Mouse (Mus musculus) myocyte (in vitro differentiated cells): ENCODE results near the gene Gpr4.

Experiments
- CEBPB ChIP-seq: IDR thresholded peaks from 2 replicates; pipeline ENCODE4 v1.6.1; 2011; ENCODE audit warnings: mild to moderate bottlenecking, moderate library complexity; ENCODE audit not compliant: poor library complexity, insufficient read depth, severe bottlenecking
- E2F4 ChIP-seq: IDR thresholded peaks from one replicate; pipeline ENCODE4 v1.6.1; 2011; ENCODE audit warnings: mild to moderate bottlenecking, control low read depth, moderate library complexity; ENCODE audit not compliant: insufficient read depth
- MAX ChIP-seq: IDR thresholded peaks from one replicate; pipeline ENCODE4 v1.6.1; 2011; ENCODE audit warnings: low read depth, mild to moderate bottlenecking, control low read depth
- MYOD1 ChIP-seq, 3 experiments: IDR thresholded peaks; one replicate each; pipeline ENCODE4 v1.6.1; 2011; ENCODE audit warnings: control low read depth in 2 of 3, low read depth in 2 of 3, mild to moderate bottlenecking in 2 of 3, moderate library complexity in 1 of 3; ENCODE audit not compliant: insufficient read length in 2 of 3, control insufficient read depth in 1 of 3
- MYOG ChIP-seq, 3 experiments: IDR thresholded peaks; one replicate each; pipeline ENCODE4 v1.6.1; 2011; ENCODE audit warnings: control low read depth in 2 of 3, low read depth in 2 of 3, mild to moderate bottlenecking in 2 of 3; ENCODE audit not compliant: insufficient read length in 2 of 3, control insufficient read depth in 1 of 3, insufficient read depth in 1 of 3
- POLR2A ChIP-seq: IDR thresholded peaks from one replicate; pipeline ENCODE4 v1.6.1; 2011; ENCODE audit warnings: low read depth, mild to moderate bottlenecking, control low read depth, moderate library complexity; ENCODE audit not compliant: insufficient read length
- POLR2AphosphoS2 ChIP-seq: IDR thresholded peaks from one replicate; pipeline ENCODE4 v1.6.1; 2011; ENCODE audit warnings: low read depth, control low read depth; ENCODE audit not compliant: insufficient read length
- REST ChIP-seq: IDR thresholded peaks from one replicate; pipeline ENCODE4 v1.6.1; 2011; ENCODE audit warnings: mild to moderate bottlenecking, control low read depth, moderate library complexity; ENCODE audit not compliant: insufficient read depth, insufficient read length
- SRF ChIP-seq: IDR thresholded peaks from one replicate; pipeline ENCODE4 v1.6.1; 2011; ENCODE audit warnings: low read depth; ENCODE audit not compliant: control insufficient read depth, insufficient read length
- TCF12 ChIP-seq: IDR thresholded peaks from one replicate; pipeline ENCODE4 v1.6.1; 2011; ENCODE audit warnings: mild to moderate bottlenecking, control low read depth; ENCODE audit not compliant: poor library complexity, insufficient read depth, severe bottlenecking
- TCF3 ChIP-seq: IDR thresholded peaks from one replicate; pipeline ENCODE4 v1.6.1; 2011; ENCODE audit warnings: low read depth, control low read depth; ENCODE audit not compliant: insufficient read length
- USF1 ChIP-seq: IDR thresholded peaks from one replicate; pipeline ENCODE4 v1.6.1; 2011; ENCODE audit warnings: low read depth, mild to moderate bottlenecking, control low read depth, moderate library complexity

DNA sequence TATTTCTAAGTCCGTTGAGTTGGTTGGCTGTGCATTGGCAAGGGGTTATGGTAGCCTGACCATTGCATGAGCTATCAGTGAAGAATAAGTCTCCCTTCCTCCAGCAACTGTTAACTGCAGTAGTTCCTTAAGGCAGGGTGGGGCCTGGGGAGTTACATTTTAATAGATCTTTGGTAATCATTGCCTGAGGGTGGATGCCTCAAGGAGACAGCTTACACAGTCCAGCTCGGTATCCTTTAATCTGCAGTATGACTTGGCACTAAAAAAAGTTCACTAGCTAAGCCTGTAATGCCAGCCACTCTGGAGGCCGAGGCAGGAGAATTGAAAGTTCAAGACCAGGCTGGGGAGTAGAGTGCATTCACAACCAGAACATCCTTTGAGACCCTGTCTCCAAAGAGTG lies 19.5 kb downstream of the Gpr4 start:
- TF ChIP-seq POLR2A (no peak), E2F4 (no peak), TCF12 (no peak), POLR2AphosphoS2 (no peak), CEBPB (no peak), MAX (no peak), USF1 (no peak), REST (no peak), MYOD1 (IDR thresholded peaks at IDR 0.05; ENCODE audit: control insufficient read depth in 1 of 3, insufficient read length in 2 of 3, low read depth in 2 of 3) (no peak), TCF3 (no peak), SRF (no peak), MYOG (IDR thresholded peaks at IDR 0.05; ENCODE audit: control insufficient read depth in 1 of 3, insufficient read depth in 1 of 3, insufficient read length in 2 of 3, low read depth in 2 of 3) (no peak)
